Mouse (Mus musculus): ENCODE measurements at regions not wholly inside any gene's neighbourhood (a gene's known extent, or its start where the extent isn't known, plus 50 kb on each side); places are given as distances from the start of the nearest gene placed in this dataset.

GRCm38 (mm10) chr9:27568372-27569053, 171.9 kb downstream of the Spata19 start:
- H3K4me2 ChIP-seq = no peak overlapping the region
- no peak for ATAC-seq (replicated peaks; ENCODE audit: low FRiP score)
- no peaks in the 10 kb centered on the region for H3K36me3 ChIP-seq
- no peak overlapping the region for H3K9ac ChIP-seq
- H3K27ac ChIP-seq = no peak overlapping the region
- H3K4me3 ChIP-seq (replicated peaks) = no peak overlapping the region
- no peaks in the 10 kb centered on the region for H3K9me3 ChIP-seq (replicated peaks)
- H3K27me3 ChIP-seq = no peaks in the 10 kb centered on the region
- H3K4me1 ChIP-seq = no peaks in the 10 kb centered on the region
- 59% methylated on average over 8 of the region's 8 CpGs for WGBS

DNA sequence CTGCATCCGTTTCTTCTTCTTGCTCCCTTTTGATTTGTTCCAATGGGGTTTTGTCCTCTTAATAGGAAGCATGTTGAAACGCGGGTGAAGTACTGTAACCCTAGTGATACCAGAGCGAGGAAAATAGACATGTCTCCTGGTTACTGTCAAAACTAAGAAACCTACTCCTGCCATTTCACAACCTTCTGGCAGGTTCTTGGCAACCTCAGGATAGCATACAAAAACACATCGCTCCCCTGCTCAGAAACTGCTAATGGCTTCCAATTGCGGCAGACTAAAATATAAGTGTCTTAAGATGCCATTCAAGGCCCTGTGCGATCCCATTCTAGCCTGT, 172.4 kb downstream of the Spata19 start:
- Histone ChIP-seq H3K4me3 (replicated peaks) (no peak overlapping the region), H3K4me2 (no peak overlapping the region), H3K27me3 (no peaks in the 10 kb centered on the region), H3K9me3 (replicated peaks) (no peaks in the 10 kb centered on the region), H3K27ac (no peak overlapping the region), H3K9ac (no peak overlapping the region), H3K4me1 (no peaks in the 10 kb centered on the region), H3K36me3 (no peaks in the 10 kb centered on the region)
- WGBS = 87% methylated on average over 7 of the region's 7 CpGs
- ATAC-seq (replicated peaks; ENCODE audit: low FRiP score) = no peak

DNA sequence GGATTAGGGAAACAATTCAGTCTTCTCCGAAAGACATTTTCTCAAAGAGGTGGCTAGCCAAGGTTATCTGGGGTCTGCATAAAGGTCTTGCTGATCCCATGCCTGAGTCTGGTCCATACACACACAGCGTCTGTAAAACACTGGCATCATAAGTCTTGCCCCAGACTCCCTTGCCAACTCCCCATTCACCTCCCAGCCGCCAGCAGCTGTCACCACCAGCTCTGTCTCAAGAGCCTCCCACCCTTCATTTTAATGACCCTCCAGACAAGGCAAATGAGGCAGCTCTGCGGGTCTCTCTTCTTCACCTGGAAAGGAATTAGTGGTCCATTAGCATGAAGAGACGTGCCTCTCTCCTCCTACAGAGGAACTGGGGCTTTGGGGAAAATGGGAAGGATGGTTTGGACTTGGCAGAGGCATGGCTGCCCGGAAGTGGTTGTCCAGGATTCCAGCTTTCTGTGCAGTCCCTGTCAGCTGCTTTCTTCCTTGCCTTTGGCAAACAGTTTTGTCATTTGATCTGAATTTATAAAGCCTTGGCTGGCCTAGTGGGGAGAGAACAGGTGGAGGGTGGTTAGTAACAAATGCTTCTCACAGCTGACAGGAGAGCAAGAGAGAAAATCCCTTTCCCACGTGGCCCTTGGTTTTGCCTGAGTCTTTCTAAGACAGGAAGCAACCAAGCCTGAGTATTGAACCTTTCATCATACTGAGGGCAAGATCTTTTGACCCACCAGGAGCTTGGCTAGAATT, 173.3 kb upstream of the Opcml start:
- no peak overlapping the region for H3K27ac ChIP-seq
- no peaks in the 10 kb centered on the region for H3K36me3 ChIP-seq
- no peaks in the 10 kb centered on the region for H3K9me3 ChIP-seq (replicated peaks)
- WGBS = 32% methylated on average over 7 of the region's 7 CpGs
- H3K9ac ChIP-seq = no peak overlapping the region
- H3K27me3 ChIP-seq = no peaks in the 10 kb centered on the region
- 0 out of 2 replicates have a peak, but pooled peaks have one; percentile 15 for ATAC-seq (replicated peaks; ENCODE audit: low FRiP score)
- no peak overlapping the region for H3K4me3 ChIP-seq (replicated peaks)
- 0 out of 2 replicates have a peak, but pooled peaks cover 5% of the 10 kb centered on the region for H3K4me1 ChIP-seq
- H3K4me2 ChIP-seq = no peak overlapping the region

- 55% methylated on average over 6 of the region's 6 CpGs for WGBS
- Histone ChIP-seq H3K9ac (no peak overlapping the region), H3K4me3 (replicated peaks) (no peak overlapping the region), H3K27ac (no peak overlapping the region), H3K36me3 (no peaks in the 10 kb centered on the region), H3K4me1 (no peaks in the 10 kb centered on the region), H3K4me2 (no peak overlapping the region), H3K9me3 (replicated peaks) (no peaks in the 10 kb centered on the region), H3K27me3 (no peaks in the 10 kb centered on the region)
- no peak for ATAC-seq (replicated peaks; ENCODE audit: low FRiP score)
Observed at GRCm38 (mm10) chr9:27634901-27635300, 155.7 kb upstream of the Opcml start.

GRCm38 (mm10) chr9:27640611-27641010, 150.0 kb upstream of the Opcml start:
- Histone ChIP-seq H3K9me3 (replicated peaks) (no peaks in the 10 kb centered on the region), H3K27ac (no peak overlapping the region), H3K36me3 (no peaks in the 10 kb centered on the region), H3K27me3 (no peaks in the 10 kb centered on the region), H3K9ac (no peak overlapping the region), H3K4me2 (no peak overlapping the region), H3K4me3 (replicated peaks) (no peak overlapping the region), H3K4me1 (no peaks in the 10 kb centered on the region)
- no peak for ATAC-seq (replicated peaks; ENCODE audit: low FRiP score)

- Histone ChIP-seq H3K9me3 (replicated peaks) (no peaks in the 10 kb centered on the region), H3K4me2 (no peak overlapping the region), H3K4me1 (no peaks in the 10 kb centered on the region), H3K4me3 (replicated peaks) (no peak overlapping the region), H3K36me3 (no peaks in the 10 kb centered on the region), H3K27me3 (no peaks in the 10 kb centered on the region), H3K27ac (no peak overlapping the region), H3K9ac (no peak overlapping the region)
- WGBS = 82% methylated on average over 1 of the region's 1 CpGs
- no peak for ATAC-seq (replicated peaks; ENCODE audit: low FRiP score)
Observed at GRCm38 (mm10) chr9:27643312-27643711, 147.3 kb upstream of the Opcml start.

- Histone ChIP-seq H3K27ac (no peak overlapping the region), H3K4me3 (replicated peaks) (no peak overlapping the region), H3K27me3 (no peaks in the 10 kb centered on the region), H3K9ac (no peak overlapping the region), H3K4me2 (no peak overlapping the region), H3K4me1 (no peaks in the 10 kb centered on the region), H3K36me3 (no peaks in the 10 kb centered on the region), H3K9me3 (replicated peaks) (no peaks in the 10 kb centered on the region)
- ATAC-seq (replicated peaks; ENCODE audit: low FRiP score) = no peak
Observed at GRCm38 (mm10) chr9:27643916-27644315, 146.7 kb upstream of the Opcml start.

DNA sequence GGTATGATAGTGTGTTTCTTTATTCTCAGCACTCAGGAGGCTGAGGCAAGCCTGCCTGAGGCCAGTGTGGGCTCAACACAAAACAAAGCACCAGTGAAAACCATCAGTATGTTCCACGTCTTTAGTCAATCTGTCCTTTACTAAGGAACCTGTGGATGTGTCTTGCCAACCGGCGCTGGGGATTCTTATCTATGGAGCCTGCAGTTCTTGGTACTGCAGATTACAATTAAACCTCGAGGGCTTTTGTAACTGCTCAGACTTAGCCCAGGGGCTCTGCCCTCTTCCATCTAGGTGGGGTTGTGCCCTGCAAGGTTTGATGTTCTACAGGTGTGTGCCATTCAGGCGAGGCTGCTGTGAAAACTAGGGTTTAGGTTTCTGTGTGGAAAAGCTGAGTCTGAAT, 145.1 kb upstream of the Opcml start:
- Histone ChIP-seq H3K9me3 (replicated peaks) (no peaks in the 10 kb centered on the region), H3K4me1 (no peaks in the 10 kb centered on the region), H3K4me3 (replicated peaks) (no peak overlapping the region), H3K9ac (no peak overlapping the region), H3K27me3 (no peaks in the 10 kb centered on the region), H3K4me2 (no peak overlapping the region), H3K27ac (no peak overlapping the region), H3K36me3 (no peaks in the 10 kb centered on the region)
- ATAC-seq (replicated peaks; ENCODE audit: low FRiP score) = no peak
- WGBS = 84% methylated on average over 5 of the region's 5 CpGs

- Histone ChIP-seq H3K9ac (no peak overlapping the region), H3K4me3 (replicated peaks) (no peak overlapping the region), H3K9me3 (replicated peaks) (no peaks in the 10 kb centered on the region), H3K27ac (no peak overlapping the region), H3K4me1 (no peaks in the 10 kb centered on the region), H3K36me3 (no peaks in the 10 kb centered on the region), H3K4me2 (no peak overlapping the region), H3K27me3 (no peaks in the 10 kb centered on the region)
- no peak for ATAC-seq (replicated peaks; ENCODE audit: low FRiP score)
- WGBS = 74% methylated on average over 8 of the region's 8 CpGs
Observed at GRCm38 (mm10) chr9:27646100-27646499, 144.5 kb upstream of the Opcml start.

GRCm38 (mm10) chr9:27646956-27647355, 143.6 kb upstream of the Opcml start:
- H3K27ac ChIP-seq = no peak overlapping the region
- H3K4me3 ChIP-seq (replicated peaks) = no peak overlapping the region
- H3K9me3 ChIP-seq (replicated peaks) = no peaks in the 10 kb centered on the region
- no peaks in the 10 kb centered on the region for H3K4me1 ChIP-seq
- H3K9ac ChIP-seq = no peak overlapping the region
- ATAC-seq (replicated peaks; ENCODE audit: low FRiP score) = no peak
- no peak overlapping the region for H3K4me2 ChIP-seq
- WGBS = 65% methylated on average over 10 of the region's 10 CpGs
- H3K36me3 ChIP-seq = no peaks in the 10 kb centered on the region
- no peaks in the 10 kb centered on the region for H3K27me3 ChIP-seq

DNA sequence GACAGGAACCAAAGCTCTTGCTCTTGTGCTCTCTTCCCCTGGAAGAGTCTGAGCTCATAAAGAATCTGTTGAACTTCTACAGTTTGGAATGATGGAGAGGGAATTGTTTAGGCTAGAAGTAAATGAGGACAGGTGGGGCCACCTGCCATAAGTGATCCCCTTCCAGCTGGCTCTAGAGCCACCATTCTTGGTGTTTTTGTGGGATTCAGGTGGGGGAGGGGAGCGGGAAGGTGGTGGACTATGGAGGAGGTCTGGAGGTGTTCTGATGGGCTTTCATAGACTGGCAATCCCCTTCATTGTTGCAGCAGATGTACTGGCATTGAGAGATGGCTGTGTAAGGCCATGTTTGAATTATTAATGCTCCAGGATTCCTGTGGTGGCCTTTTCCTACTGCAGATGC, 132.6 kb upstream of the Opcml start:
- Histone ChIP-seq H3K27me3 (no peaks in the 10 kb centered on the region), H3K9ac (no peak overlapping the region), H3K4me1 (no peaks in the 10 kb centered on the region), H3K27ac (no peak overlapping the region), H3K9me3 (replicated peaks) (no peaks in the 10 kb centered on the region), H3K36me3 (no peaks in the 10 kb centered on the region), H3K4me2 (no peak overlapping the region), H3K4me3 (replicated peaks) (no peak overlapping the region)
- ATAC-seq (replicated peaks; ENCODE audit: low FRiP score) = no peak
- 85% methylated on average over 1 of the region's 1 CpGs for WGBS

GRCm38 (mm10) chr9:27661431-27662300, 128.9 kb upstream of the Opcml start:
- H3K4me2 ChIP-seq = no peak overlapping the region
- WGBS = 86% methylated on average over 1 of the region's 1 CpGs
- H3K9ac ChIP-seq = no peak overlapping the region
- H3K27ac ChIP-seq = no peak overlapping the region
- no peak for ATAC-seq (replicated peaks; ENCODE audit: low FRiP score)
- H3K27me3 ChIP-seq = no peaks in the 10 kb centered on the region
- H3K4me3 ChIP-seq (replicated peaks) = no peak overlapping the region
- no peaks in the 10 kb centered on the region for H3K9me3 ChIP-seq (replicated peaks)
- H3K4me1 ChIP-seq = no peaks in the 10 kb centered on the region
- no peaks in the 10 kb centered on the region for H3K36me3 ChIP-seq

Measured in kidney, embryonic 15.5 days (tissue).